Mouse (Mus musculus) stomach, postnatal 0 days (tissue): Measurements from ENCODE around the gene Itgax. TPM values are rescaled to one million over a fixed set of nuclear protein-coding genes. Genes with fewer than 3 reads are reported as not detected.

ENCODE experiments used
- ATAC-seq: fragments of 200-750 bp; cut with Nextera tagmentation; 2 replicates; pipeline ENCODE4 v1.8.0; 2017; ENCODE audit not compliant: low FRiP score, low TSS enrichment
- DNase-seq: peaks from one replicate; pipeline ENCODE4 v3.0.0-alpha.2; 2016; ENCODE audit warnings: low spot score
- H3K27ac ChIP-seq: fragments of 300-500 bp; sonication (generic); replicated peaks from 2 replicates; pipeline ENCODE4 v1.5.1; 2014; ENCODE audit warnings: mild to moderate bottlenecking, control low read depth
- H3K27me3 ChIP-seq: fragments of 300-500 bp; sonication (generic); 2 replicates; pipeline ENCODE4 v1.6.1; 2014; ENCODE audit warnings: low read length; ENCODE audit not compliant: control insufficient read depth, insufficient read depth
- H3K36me3 ChIP-seq: fragments of 300-500 bp; sonication (generic); 2 replicates; pipeline ENCODE4 v1.6.1; 2014; ENCODE audit warnings: low read length, mixed read lengths; ENCODE audit not compliant: control insufficient read depth, insufficient read depth
- H3K4me1 ChIP-seq: fragments of 300-500 bp; sonication (generic); replicated peaks from 2 replicates; pipeline ENCODE4 v1.6.1; 2014; ENCODE audit warnings: antibody characterized with exemption; ENCODE audit not compliant: control insufficient read depth, insufficient read depth
- H3K4me2 ChIP-seq: fragments of 300-500 bp; sonication (generic); replicated peaks from 2 replicates; pipeline ENCODE4 v1.6.1; 2014; ENCODE audit warnings: low read depth, mild to moderate bottlenecking, control low read depth, moderate library complexity
- H3K4me3 ChIP-seq: fragments of 300-500 bp; sonication (generic); 2 replicates; pipeline ENCODE4 v1.5.1; 2014; ENCODE audit warnings: low read depth, low read length, control low read depth
- H3K9ac ChIP-seq: fragments of 300-500 bp; sonication (generic); 2 replicates; pipeline ENCODE4 v1.6.1; 2014; ENCODE audit warnings: mild to moderate bottlenecking, low read length, control low read depth, mixed read lengths
- H3K9me3 ChIP-seq: fragments of 300-500 bp; sonication (generic); 2 replicates; pipeline ENCODE4 v1.6.1; 2016; ENCODE audit warnings: low read length; ENCODE audit not compliant: control insufficient read depth
- CTCF ChIP-seq: IDR thresholded peaks from 2 replicates; pipeline ENCODE4 v1.5.1; 2016; ENCODE audit warnings: antibody characterized with exemption, low read depth, mild to moderate bottlenecking, moderate library complexity
- EP300 ChIP-seq: optimal IDR thresholded peaks from 2 replicates; pipeline ENCODE3; 2016; ENCODE audit warnings: antibody characterized with exemption
- WGBS: fragments of 180-500 bp; shearing (Covaris S2); extraction: QIAGEN DNeasy Blood & Tissue Kit; methylation state at CpG from one replicate; pipeline ENCODE4 v1.1.7; 2014; 5-methylcytosine and 5-hydroxymethylcytosine counted together
- polyA plus RNA-seq: library from polyadenylated mRNA; unstranded; fragments of >200 nt; fragmentation: Nextera tagmentation; extraction: Ambion mirVana; gene quantifications from 2 replicates; pipeline ENCODE4 v1.2.1, GENCODE M21; 2015

Gene Itgax
- polyA plus RNA-seq, 1 experiment from 2014 or later, result 0.19 TPM

GRCm38 (mm10) chr7:128119726-128120490, 9.4 kb upstream of the Itgax start:
- ATAC-seq, result no peak
- no peak for DNase-seq
- no peak overlapping the region for H3K4me2 ChIP-seq
- H3K9me3 ChIP-seq, result no peaks in the 10 kb centered on the region
- H3K36me3 ChIP-seq, result no peaks in the 10 kb centered on the region
- no peak overlapping the region for H3K4me3 ChIP-seq
- no peak overlapping the region for H3K27ac ChIP-seq
- WGBS, result 81% methylated on average over 6 of the region's 6 CpGs
- H3K4me1 ChIP-seq, result no peaks in the 10 kb centered on the region
- no peaks in the 10 kb centered on the region for H3K27me3 ChIP-seq
- TF ChIP-seq EP300, result no peak
- no peak overlapping the region for H3K9ac ChIP-seq

- Histone ChIP-seq H3K4me2 (no peak overlapping the region), H3K36me3 (no peaks in the 10 kb centered on the region), H3K4me3 (no peak overlapping the region), H3K9ac (no peak overlapping the region), H3K4me1 (no peaks in the 10 kb centered on the region), H3K27me3 (no peaks in the 10 kb centered on the region), H3K27ac (no peak overlapping the region), H3K9me3 (no peaks in the 10 kb centered on the region)
- DNase-seq (no peak), ATAC-seq (no peak)
- 79% methylated on average over 5 of the region's 5 CpGs for WGBS
- no peak for TF ChIP-seq EP300
- TF ChIP-seq CTCF, result no peak
Observed at GRCm38 (mm10) chr7:128132148-128132547, 2.8 kb downstream of the Itgax start.

- Histone ChIP-seq H3K36me3 (no peaks in the 10 kb centered on the region), H3K4me1 (no peaks in the 10 kb centered on the region), H3K9me3 (no peaks in the 10 kb centered on the region), H3K4me2 (no peak overlapping the region), H3K9ac (no peak overlapping the region), H3K4me3 (no peak overlapping the region), H3K27ac (no peak overlapping the region), H3K27me3 (no peaks in the 10 kb centered on the region)
- TF ChIP-seq CTCF (no peak), EP300 (no peak)
- ATAC-seq, result no peak
- WGBS, result 87% methylated on average over 2 of the region's 2 CpGs
- DNase-seq, result no peak
Observed at GRCm38 (mm10) chr7:128133596-128133995, 4.2 kb downstream of the Itgax start.

GRCm38 (mm10) chr7:128136927-128137326, 7.6 kb downstream of the Itgax start:
- no peaks in the 10 kb centered on the region for H3K4me1 ChIP-seq
- no peak overlapping the region for H3K9ac ChIP-seq
- no peak overlapping the region for H3K4me3 ChIP-seq
- no peaks in the 10 kb centered on the region for H3K27me3 ChIP-seq
- TF ChIP-seq CTCF, result no peak
- TF ChIP-seq EP300, result no peak
- H3K27ac ChIP-seq, result no peak overlapping the region
- H3K9me3 ChIP-seq, result no peaks in the 10 kb centered on the region
- ATAC-seq, result no peak
- no peaks in the 10 kb centered on the region for H3K36me3 ChIP-seq
- no peak for DNase-seq
- no peak overlapping the region for H3K4me2 ChIP-seq
- WGBS, result 32% methylated on average over 4 of the region's 4 CpGs

- H3K27me3 ChIP-seq, result no peaks in the 10 kb centered on the region
- no peak overlapping the region for H3K4me2 ChIP-seq
- no peaks in the 10 kb centered on the region for H3K36me3 ChIP-seq
- TF ChIP-seq EP300 (no peak), CTCF (no peak)
- no peak for DNase-seq
- no peak for ATAC-seq
- WGBS, result 92% methylated on average over 6 of the region's 6 CpGs
- no peak overlapping the region for H3K4me3 ChIP-seq
- no peaks in the 10 kb centered on the region for H3K9me3 ChIP-seq
- no peaks in the 10 kb centered on the region for H3K4me1 ChIP-seq
- no peak overlapping the region for H3K27ac ChIP-seq
- H3K9ac ChIP-seq, result no peak overlapping the region
Observed at GRCm38 (mm10) chr7:128139611-128140010, 10.3 kb downstream of the Itgax start.

- no peak for ATAC-seq
- Histone ChIP-seq H3K9me3 (no peaks in the 10 kb centered on the region), H3K4me2 (no peak overlapping the region), H3K27me3 (no peaks in the 10 kb centered on the region), H3K9ac (no peak overlapping the region), H3K36me3 (no peaks in the 10 kb centered on the region), H3K4me1 (no peaks in the 10 kb centered on the region), H3K27ac (no peak overlapping the region), H3K4me3 (no peak overlapping the region)
- no peak for TF ChIP-seq EP300
- TF ChIP-seq CTCF, result no peak
- DNase-seq, result no peak
- 84% methylated on average over 8 of the region's 8 CpGs for WGBS
Observed at GRCm38 (mm10) chr7:128150970-128151369, 21.6 kb downstream of the Itgax start.
